Mouse (Mus musculus): ENCODE measurements around the gene Tspan13.

DNA sequence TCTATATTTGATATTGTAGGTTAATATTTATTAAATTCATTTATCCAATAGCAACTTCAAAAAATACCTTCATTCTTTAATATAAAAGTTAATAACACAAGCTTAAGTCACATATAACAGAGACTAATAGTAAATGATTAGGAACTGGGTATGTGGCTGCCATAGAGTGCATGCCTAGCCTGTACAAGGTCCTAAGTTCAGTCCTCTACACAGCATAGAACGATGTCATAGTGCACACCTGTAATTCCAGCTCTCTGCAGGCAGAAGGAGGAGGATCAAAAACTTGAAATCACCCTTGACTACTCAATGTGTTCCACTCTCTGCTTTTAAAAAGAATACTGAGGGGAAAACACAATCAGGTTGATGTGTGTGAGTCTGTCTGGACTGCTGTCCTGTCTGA lies 8.0 kb upstream of the Tspan13 start:
- TF ChIP-seq POLR2A (IDR thresholded peaks at IDR 0.05; ENCODE audit: borderline replicate concordance, insufficient read depth, low read length), result no peak
- no peak for TF ChIP-seq CTCF (IDR thresholded peaks at IDR 0.05; ENCODE audit: borderline replicate concordance, insufficient read depth, low read depth, low read length)

All from cerebellum, adult 2 months (tissue).